Mouse (Mus musculus) cerebellum, postnatal 4 days (tissue): ENCODE measurements around the gene Sorl1.

ENCODE experiments used
- DNase-seq, 2 experiments: peaks; one replicate each; pipeline ENCODE4 v3.0.0; 2022; ENCODE audit warnings: low spot score in 2 of 2, mixed read lengths in 1 of 2

Gene Sorl1

GRCm38 (mm10) chr9:42054339-42055272, 69.5 kb downstream of the Sorl1 start:
- DNase-seq = peak in 1 of 2 experiments; percentile 60

- no peak for DNase-seq
Measured at GRCm38 (mm10) chr9:42053591-42054190, 70.4 kb downstream of the Sorl1 start.

DNA sequence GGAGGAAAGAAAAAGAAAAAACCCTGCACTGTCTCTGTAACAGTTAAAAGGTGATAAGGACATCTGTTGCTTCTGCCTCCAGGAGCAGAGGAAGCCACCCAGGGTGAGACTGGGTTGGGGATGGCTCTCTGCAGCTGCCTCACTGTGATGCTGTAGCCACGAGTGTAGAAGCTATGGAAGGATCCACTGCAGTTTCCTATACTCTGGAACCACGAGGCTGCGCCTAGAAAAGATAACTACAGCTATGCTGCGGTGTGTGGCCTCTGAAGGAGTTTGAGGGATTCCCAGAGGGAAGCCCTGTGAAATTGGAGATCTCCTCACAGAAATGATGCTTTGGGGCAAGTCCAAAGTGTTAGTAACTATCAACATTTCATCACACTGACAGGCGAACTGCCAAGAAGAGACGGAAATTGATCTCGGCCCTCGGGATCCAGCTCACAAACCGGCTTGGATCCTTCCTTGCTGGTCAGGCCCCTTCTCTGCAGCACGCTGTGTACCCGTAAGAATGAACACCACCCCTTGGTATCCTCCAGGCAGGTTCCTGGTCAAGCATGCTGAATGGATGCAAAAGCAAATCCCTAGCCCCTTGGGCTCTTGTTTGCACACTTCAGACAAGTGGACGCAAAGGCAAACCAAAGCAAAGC, 71.3 kb downstream of the Sorl1 start:
- DNase-seq = no peak

DNA sequence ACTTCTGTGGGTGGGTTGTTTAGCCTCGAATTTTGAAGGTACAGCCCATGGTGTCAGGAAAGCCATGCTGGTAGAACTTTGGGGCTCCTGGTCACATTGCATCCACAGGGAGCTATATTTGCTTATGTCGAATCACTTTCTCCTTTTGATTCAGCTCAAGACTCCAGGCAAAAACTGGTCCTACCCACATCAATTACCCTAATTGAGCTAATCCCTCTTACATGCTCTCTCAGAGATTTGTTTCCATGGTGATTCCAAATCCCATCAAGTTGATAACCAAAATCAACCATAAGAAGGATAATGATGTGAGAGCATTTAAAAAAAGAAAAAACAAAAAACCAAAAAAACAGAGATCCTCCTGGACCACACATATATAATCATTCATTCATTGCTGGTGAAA, 75.6 kb downstream of the Sorl1 start:
- no peak for DNase-seq

DNA sequence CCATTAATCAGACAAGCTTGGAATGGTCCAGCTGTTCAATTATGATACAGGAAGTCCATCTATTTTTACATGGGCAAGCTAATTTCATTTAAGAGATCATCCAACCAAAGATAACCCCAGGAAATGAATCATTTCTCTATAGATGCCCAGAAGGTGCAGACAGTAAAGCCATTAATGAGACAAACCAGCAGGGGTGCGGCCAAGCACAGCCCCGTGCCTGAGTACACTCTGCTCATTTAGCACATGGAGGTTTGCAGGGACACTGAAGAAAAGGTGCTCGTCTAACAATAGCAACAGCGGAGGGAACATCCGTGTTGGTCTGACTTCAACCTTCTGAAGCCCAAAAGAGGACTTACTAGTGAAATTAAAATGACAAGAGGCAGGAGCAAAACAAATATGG, 76.3 kb downstream of the Sorl1 start:
- peak in 1 of 2 experiments; percentile 17 for DNase-seq

GRCm38 (mm10) chr9:42046248-42046647, 77.8 kb downstream of the Sorl1 start:
- peak in 1 of 2 experiments; percentile 18 for DNase-seq

DNA sequence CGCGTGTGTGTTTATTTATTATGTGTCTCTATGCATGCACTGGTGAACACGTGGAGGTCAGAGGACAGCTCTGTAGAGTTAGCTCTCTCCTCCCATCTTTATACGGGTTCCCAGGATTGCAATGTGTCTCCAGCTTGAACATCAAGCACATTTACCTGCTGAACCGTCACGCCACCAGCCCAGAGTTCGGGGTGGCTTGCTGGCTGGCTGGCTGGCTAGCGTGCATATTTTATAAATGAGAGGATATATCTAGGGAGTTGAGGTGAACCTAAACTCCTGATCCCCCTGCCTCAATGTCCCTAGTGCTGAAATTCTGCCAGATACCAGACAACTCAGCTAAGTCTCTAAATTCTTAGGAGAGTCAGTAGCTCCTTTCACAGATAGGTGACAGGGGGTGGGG, 79.4 kb downstream of the Sorl1 start:
- DNase-seq = no peak

DNA sequence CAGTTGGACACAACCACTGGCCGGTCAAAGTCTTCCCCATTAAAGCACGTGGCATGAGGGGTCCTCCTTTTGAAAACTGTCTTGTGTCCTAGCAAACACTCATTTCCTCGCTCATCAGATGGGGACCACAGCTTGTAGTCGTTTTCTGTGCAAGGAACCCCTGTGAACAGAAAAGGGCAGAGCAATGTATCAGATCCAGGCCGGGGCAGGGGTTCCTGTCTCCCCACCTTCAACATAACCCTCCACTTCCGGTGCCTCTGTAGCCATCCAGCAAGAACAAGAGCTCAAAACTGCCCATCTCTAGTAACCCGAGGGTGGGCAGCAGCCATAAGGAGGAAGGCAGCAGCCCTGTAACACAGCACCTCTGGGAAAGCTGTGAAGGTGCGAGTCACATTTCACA, 80.2 kb downstream of the Sorl1 start:
- no peak for DNase-seq

DNA sequence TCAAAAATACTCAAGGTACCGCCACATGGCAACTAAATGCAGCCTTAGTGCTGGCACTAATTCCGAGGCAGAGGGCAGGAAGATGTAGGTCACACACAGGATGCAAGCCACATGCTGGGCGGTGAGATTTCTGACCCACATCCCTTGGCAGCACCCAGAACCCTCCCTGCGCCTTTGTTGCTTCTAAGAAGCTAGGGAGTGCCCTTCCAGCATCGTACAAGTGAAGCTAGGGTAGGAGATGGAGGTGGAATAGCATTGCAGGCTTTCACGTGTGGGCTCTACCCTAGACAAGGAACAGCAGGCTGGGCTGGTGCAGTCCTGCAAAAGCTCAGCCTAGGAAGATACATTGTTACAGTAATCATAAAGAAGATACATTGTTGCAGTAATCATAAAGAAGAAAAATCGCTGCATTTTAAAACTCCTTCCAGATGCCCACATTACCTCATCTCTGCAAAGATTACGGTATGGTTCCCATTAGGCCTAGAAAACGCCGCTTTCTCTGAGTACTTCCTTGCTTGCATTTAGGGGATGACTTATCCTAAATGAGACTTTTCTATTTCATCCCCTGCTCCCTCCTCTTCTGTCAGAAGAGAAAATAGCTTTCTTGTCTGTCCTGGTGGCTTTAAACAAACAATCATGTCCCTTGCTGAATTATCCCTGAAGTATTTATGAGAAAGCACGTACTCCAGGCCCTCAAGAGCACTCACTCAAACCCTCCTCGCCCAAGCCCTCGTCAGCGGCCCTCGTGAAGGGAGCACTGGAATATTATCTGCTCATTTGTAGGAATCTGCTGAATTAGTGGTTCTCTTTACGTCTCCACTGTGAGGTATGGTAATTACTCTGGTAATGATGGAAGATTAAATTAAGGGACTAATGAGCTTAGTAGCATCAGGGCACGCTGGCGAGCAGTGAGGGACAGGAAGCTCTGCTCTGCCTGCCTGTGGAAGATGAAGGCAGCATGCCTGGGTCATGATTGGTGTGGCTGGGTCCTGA, 84.8 kb downstream of the Sorl1 start:
- no peak for DNase-seq

DNA sequence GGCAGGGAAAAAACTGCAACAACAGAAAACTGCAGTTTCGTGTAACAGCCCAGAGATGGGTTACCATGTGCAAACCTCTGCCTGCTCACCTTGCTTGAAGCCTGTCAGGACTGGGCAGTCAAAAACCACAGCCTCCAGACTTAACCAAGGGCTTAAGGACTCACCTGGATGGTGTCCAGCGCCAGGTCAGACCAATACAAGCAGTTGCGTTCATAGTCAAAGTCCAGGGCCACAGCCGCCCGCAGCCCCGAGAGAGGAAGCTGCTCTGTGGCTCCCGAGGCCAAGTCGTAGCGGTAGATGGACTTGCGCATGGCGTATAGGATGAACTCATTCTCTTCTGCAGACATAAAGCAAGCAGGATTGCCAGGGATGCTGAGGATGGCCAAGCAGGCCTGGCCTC, 87.2 kb downstream of the Sorl1 start:
- DNase-seq = no peak

- no peak for DNase-seq
Measured at GRCm38 (mm10) chr9:42035995-42036394, 88.1 kb downstream of the Sorl1 start.

DNA sequence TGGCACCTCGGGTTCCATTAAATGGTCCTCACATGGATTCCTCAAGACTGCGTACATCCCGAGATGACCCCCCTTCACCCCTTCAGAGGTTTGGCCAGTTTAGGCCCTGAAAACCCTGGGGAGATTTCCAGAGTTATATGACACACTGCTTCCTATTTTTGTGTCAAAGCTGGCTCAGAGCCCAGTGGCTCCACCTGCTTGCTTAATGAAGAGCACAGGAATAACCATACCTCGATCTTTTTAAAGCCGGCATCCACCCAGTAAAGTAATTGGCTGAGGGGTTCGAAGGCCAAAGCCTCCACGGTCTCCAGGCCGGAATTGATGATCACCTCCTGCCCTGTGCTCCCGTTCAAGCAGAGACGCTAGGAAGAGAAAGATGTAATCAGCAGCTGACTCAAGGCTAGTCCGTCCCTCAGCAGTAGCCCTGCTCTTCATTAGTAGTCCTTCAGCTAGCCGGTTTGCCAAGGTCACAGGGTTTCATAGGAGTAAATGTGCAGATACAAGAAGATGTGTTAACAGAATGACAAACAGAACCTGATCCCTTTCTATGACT, 88.8 kb downstream of the Sorl1 start:
- no peak for DNase-seq

- no peak for DNase-seq
Measured at GRCm38 (mm10) chr9:42034116-42034520, 90.0 kb downstream of the Sorl1 start.

DNA sequence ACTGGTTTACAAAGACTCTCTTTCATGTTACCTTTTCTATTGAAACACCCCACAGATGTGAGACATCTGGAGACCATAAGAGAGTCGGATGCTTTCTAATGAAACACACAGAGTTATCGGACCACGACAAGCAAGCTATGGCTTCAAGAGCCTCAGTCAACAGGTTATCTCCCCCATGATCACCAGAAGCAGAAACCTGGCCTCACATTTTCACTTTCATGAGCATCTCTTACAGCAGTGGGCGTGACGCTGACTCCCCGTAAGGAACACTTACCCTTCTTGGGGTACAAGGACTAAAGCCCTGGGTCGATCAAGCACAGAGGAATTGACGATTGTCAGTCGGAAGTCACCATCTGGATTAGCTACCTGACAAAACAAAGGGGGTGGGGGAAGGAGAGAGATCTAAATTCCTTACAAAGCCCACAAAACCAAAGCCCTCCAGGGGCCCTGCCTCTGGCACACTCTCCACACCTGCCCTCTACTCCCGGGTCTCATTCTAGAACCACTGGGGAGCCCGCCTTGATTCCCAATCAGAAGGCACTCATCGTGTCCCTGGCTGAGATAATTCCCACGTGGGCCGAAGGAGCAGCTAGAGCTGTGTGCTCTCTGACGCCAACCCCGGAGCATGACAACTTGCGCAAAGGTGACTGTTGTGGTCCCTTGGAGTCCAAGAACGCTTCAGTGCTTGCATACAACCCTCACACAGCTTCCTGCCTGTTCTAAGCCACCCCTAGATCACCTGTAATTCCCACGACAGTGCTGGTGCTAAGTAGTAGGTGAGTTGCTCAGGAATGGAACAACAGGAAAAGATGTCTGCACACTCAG, 90.6 kb downstream of the Sorl1 start:
- DNase-seq = no peak

DNA sequence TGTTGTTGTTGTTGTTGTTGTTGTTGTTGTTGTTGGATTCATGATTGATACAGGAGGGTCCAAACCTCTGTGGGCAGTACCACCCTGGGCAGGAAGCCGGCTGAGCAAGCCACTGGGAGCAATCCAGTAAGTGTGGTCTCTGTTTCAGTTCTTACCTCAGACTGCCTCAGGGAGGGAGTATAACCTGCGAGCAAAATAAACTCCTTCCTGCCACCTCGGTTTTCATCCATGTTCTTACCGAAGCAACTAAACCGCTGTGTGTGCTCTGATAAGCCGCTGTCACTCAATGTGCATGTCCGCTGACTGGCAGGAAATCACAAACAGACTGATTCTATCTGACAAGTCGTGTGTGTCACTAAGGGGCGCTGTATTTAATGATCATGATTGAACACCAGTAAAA, 91.7 kb downstream of the Sorl1 start:
- DNase-seq = no peak

GRCm38 (mm10) chr9:42028807-42029206, 95.3 kb downstream of the Sorl1 start:
- no peak for DNase-seq

DNA sequence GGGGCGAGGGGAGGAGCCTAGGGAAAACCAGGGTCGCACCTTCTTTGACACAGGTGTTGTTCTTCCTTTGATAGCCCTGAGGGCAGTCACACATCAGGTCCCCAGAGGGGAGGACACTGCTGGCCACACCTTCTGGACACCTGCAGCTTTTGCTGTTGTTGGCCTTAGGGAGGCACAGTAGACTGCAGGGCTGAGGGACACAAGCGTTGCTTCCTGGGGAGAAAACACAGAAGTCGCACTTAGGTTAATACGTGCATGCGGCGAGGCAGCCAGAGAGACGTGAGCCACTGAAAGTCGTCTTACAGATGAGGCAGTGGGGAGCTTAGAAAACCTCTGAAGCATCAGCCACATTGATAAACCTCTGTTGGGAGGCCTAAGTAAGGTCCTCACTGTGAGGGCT, 99.8 kb downstream of the Sorl1 start:
- DNase-seq = no peak

DNA sequence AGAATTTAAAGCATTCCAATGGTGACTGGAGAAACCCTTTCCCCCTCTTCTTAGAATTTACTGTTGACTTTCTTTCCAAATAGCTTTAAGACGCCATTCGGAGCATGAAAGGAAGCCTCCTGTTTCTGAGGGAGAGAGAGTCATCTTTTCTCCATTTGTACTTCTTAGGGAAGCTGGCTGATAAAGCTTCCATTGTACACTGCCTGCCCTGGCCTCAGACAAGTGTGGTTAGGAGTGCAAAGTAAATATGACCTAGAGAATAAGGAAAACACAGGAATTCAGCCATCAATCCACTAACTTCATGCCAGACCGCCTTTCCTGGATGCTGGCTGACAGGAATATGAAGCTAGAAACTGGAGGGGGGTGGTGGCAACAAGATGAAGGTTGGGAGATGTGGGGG, 100.7 kb downstream of the Sorl1 start:
- DNase-seq = no peak

- no peak for DNase-seq
Measured at GRCm38 (mm10) chr9:42022318-42022717, 101.8 kb downstream of the Sorl1 start.

GRCm38 (mm10) chr9:42019308-42020031, 104.6 kb downstream of the Sorl1 start:
- no peak for DNase-seq
